Mouse (Mus musculus): ENCODE data around the gene 4930523C07Rik. TPM values are rescaled to one million over a fixed set of nuclear protein-coding genes. Genes with fewer than 3 reads are reported as not detected.

The 4930523C07Rik gene
- polyA plus RNA-seq, 1 experiment from 2014 or later = 35.2 TPM

- no peak for DNase-seq (ENCODE audit: low spot score)
- H3K9ac ChIP-seq (ENCODE audit: low read depth, low read length) = peak overlapping the region; percentile 51
Observed at GRCm38 (mm10) chr1:160045056-160045715, 1.0 kb downstream of the 4930523C07Rik start.

GRCm38 (mm10) chr1:160045971-160046370, 1.8 kb downstream of the 4930523C07Rik start:
- no peaks in the 10 kb centered on the region for H3K4me1 ChIP-seq (replicated peaks; ENCODE audit: insufficient read depth, low read length)
- no peak overlapping the region for H3K27ac ChIP-seq
- TF ChIP-seq CTCF (IDR thresholded peaks at IDR 0.05; ENCODE audit: low read depth) = no peak
- DNase-seq (ENCODE audit: low spot score) (no peak), ATAC-seq (replicated peaks; ENCODE audit: low FRiP score, low read depth) (no peak)
- no peak overlapping the region for H3K9ac ChIP-seq (ENCODE audit: low read depth, low read length)
- 85% methylated on average over 5 of the region's 5 CpGs for WGBS
- H3K36me3 ChIP-seq (ENCODE audit: insufficient read depth, low read length) = no peaks in the 10 kb centered on the region
- H3K9me3 ChIP-seq (replicated peaks; ENCODE audit: low read length) = no peaks in the 10 kb centered on the region
- no peaks in the 10 kb centered on the region for H3K27me3 ChIP-seq (ENCODE audit: insufficient read depth, low read length)
- H3K4me2 ChIP-seq (ENCODE audit: low read length) = peak overlapping the region; percentile 78
- no peak overlapping the region for H3K4me3 ChIP-seq (replicated peaks; ENCODE audit: low read depth, low read length)

More at GRCm38 (mm10) chr1:160045056-160045715, 1.0 kb downstream of the 4930523C07Rik start:
- Histone ChIP-seq H3K4me2 (ENCODE audit: low read length) (peak overlapping the region; percentile 78), H3K9me3 (replicated peaks; ENCODE audit: low read length) (no peaks in the 10 kb centered on the region), H3K27ac (peak overlapping the region; percentile 78; the same call in 1 of the 2 replicates), H3K4me3 (replicated peaks; ENCODE audit: low read depth, low read length) (peak overlapping the region; percentile 59), H3K36me3 (ENCODE audit: insufficient read depth, low read length) (no peaks in the 10 kb centered on the region), H3K27me3 (ENCODE audit: insufficient read depth, low read length) (no peaks in the 10 kb centered on the region), H3K4me1 (replicated peaks; ENCODE audit: insufficient read depth, low read length) (no peaks in the 10 kb centered on the region)
- 39% methylated on average over 3 of the region's 3 CpGs for WGBS
- no peak for TF ChIP-seq CTCF (IDR thresholded peaks at IDR 0.05; ENCODE audit: low read depth)
- no peak for ATAC-seq (replicated peaks; ENCODE audit: low FRiP score, low read depth)

GRCm38 (mm10) chr1:160046786-160047185, 2.6 kb downstream of the 4930523C07Rik start:
- H3K27ac ChIP-seq = no peak overlapping the region
- WGBS = 73% methylated on average over 4 of the region's 4 CpGs
- no peak for DNase-seq (ENCODE audit: low spot score)

GRCm38 (mm10) chr1:160047481-160047931, 3.3 kb downstream of the 4930523C07Rik start:
- no peak overlapping the region for H3K4me3 ChIP-seq (replicated peaks; ENCODE audit: low read depth, low read length)
- no peaks in the 10 kb centered on the region for H3K9me3 ChIP-seq (replicated peaks; ENCODE audit: low read length)
- no peaks in the 10 kb centered on the region for H3K36me3 ChIP-seq (ENCODE audit: insufficient read depth, low read length)
- no peaks in the 10 kb centered on the region for H3K27me3 ChIP-seq (ENCODE audit: insufficient read depth, low read length)
- no peak overlapping the region for H3K9ac ChIP-seq (ENCODE audit: low read depth, low read length)
- H3K4me2 ChIP-seq (ENCODE audit: low read length) = no peak overlapping the region
- WGBS = 81% methylated on average over 7 of the region's 7 CpGs
- ATAC-seq (replicated peaks; ENCODE audit: low FRiP score, low read depth) (no peak), DNase-seq (ENCODE audit: low spot score) (no peak)
- H3K27ac ChIP-seq = no peak overlapping the region
- no peak for TF ChIP-seq CTCF (IDR thresholded peaks at IDR 0.05; ENCODE audit: low read depth)
- no peaks in the 10 kb centered on the region for H3K4me1 ChIP-seq (replicated peaks; ENCODE audit: insufficient read depth, low read length)

More at GRCm38 (mm10) chr1:160046786-160047185, 2.6 kb downstream of the 4930523C07Rik start:
- no peaks in the 10 kb centered on the region for H3K27me3 ChIP-seq (ENCODE audit: insufficient read depth, low read length)
- ATAC-seq (replicated peaks; ENCODE audit: low FRiP score, low read depth) = no peak
- H3K4me2 ChIP-seq (ENCODE audit: low read length) = peak overlapping the region; percentile 24
- TF ChIP-seq CTCF (IDR thresholded peaks at IDR 0.05; ENCODE audit: low read depth) = no peak
- no peak overlapping the region for H3K9ac ChIP-seq (ENCODE audit: low read depth, low read length)
- no peak overlapping the region for H3K4me3 ChIP-seq (replicated peaks; ENCODE audit: low read depth, low read length)
- H3K9me3 ChIP-seq (replicated peaks; ENCODE audit: low read length) = no peaks in the 10 kb centered on the region
- no peaks in the 10 kb centered on the region for H3K4me1 ChIP-seq (replicated peaks; ENCODE audit: insufficient read depth, low read length)
- no peaks in the 10 kb centered on the region for H3K36me3 ChIP-seq (ENCODE audit: insufficient read depth, low read length)

GRCm38 (mm10) chr1:160049131-160049880, 5.1 kb downstream of the 4930523C07Rik start:
- DNase-seq (ENCODE audit: low spot score) = no peak
- Histone ChIP-seq H3K36me3 (ENCODE audit: insufficient read depth, low read length) (no peaks in the 10 kb centered on the region), H3K4me3 (replicated peaks; ENCODE audit: low read depth, low read length) (no peak overlapping the region), H3K4me2 (ENCODE audit: low read length) (no peak overlapping the region), H3K9ac (ENCODE audit: low read depth, low read length) (no peak overlapping the region), H3K4me1 (replicated peaks; ENCODE audit: insufficient read depth, low read length) (no peaks in the 10 kb centered on the region), H3K27me3 (ENCODE audit: insufficient read depth, low read length) (no peaks in the 10 kb centered on the region), H3K9me3 (replicated peaks; ENCODE audit: low read length) (no peaks in the 10 kb centered on the region), H3K27ac (no peak overlapping the region)
- no peak for ATAC-seq (replicated peaks; ENCODE audit: low FRiP score, low read depth)
- TF ChIP-seq CTCF (IDR thresholded peaks at IDR 0.05; ENCODE audit: low read depth) = no peak
- 78% methylated on average over 5 of the region's 5 CpGs for WGBS

GRCm38 (mm10) chr1:160050898-160051297, 6.7 kb downstream of the 4930523C07Rik start:
- DNase-seq (ENCODE audit: low spot score) (no peak), ATAC-seq (replicated peaks; ENCODE audit: low FRiP score, low read depth) (no peak)
- no peaks in the 10 kb centered on the region for H3K9me3 ChIP-seq (replicated peaks; ENCODE audit: low read length)
- no peak overlapping the region for H3K9ac ChIP-seq (ENCODE audit: low read depth, low read length)
- H3K4me2 ChIP-seq (ENCODE audit: low read length) = no peak overlapping the region
- H3K4me3 ChIP-seq (replicated peaks; ENCODE audit: low read depth, low read length) = no peak overlapping the region
- TF ChIP-seq CTCF (IDR thresholded peaks at IDR 0.05; ENCODE audit: low read depth) = no peak
- H3K27me3 ChIP-seq (ENCODE audit: insufficient read depth, low read length) = no peaks in the 10 kb centered on the region
- no peaks in the 10 kb centered on the region for H3K4me1 ChIP-seq (replicated peaks; ENCODE audit: insufficient read depth, low read length)
- no peak overlapping the region for H3K27ac ChIP-seq
- 92% methylated on average over 6 of the region's 6 CpGs for WGBS
- H3K36me3 ChIP-seq (ENCODE audit: insufficient read depth, low read length) = no peaks in the 10 kb centered on the region

All from kidney, postnatal 0 days (tissue).